Mouse (Mus musculus): Measurements from ENCODE around the gene Prrt1.

- TF ChIP-seq CTCF (IDR thresholded peaks at IDR 0.05; ENCODE audit: borderline replicate concordance, insufficient read depth, low read length) = peak; percentile 43; the same call in 1 of the 2 replicates
- no peak for TF ChIP-seq POLR2A (IDR thresholded peaks at IDR 0.05; ENCODE audit: low read depth, low read length)
Observed at GRCm38 (mm10) chr17:34626773-34627092, 2.6 kb upstream of the Prrt1 start.

Measured in embryonic fibroblast, embryonic 13.5 days (primary cell).